Mouse (Mus musculus) megakaryocyte, embryonic 14.5 days (primary cell): Measurements from ENCODE around the gene Aox3.

Experiments used
- FLI1 ChIP-seq: IDR thresholded peaks from 2 replicates; pipeline ENCODE4 v1.6.1; 2012; ENCODE audit warnings: low read length, inconsistent platforms, mixed read lengths
- GATA1 ChIP-seq: IDR thresholded peaks from 3 replicates; pipeline ENCODE4 v1.6.1; 2012; ENCODE audit warnings: mixed read lengths, low read length, inconsistent platforms, borderline replicate concordance

DNA sequence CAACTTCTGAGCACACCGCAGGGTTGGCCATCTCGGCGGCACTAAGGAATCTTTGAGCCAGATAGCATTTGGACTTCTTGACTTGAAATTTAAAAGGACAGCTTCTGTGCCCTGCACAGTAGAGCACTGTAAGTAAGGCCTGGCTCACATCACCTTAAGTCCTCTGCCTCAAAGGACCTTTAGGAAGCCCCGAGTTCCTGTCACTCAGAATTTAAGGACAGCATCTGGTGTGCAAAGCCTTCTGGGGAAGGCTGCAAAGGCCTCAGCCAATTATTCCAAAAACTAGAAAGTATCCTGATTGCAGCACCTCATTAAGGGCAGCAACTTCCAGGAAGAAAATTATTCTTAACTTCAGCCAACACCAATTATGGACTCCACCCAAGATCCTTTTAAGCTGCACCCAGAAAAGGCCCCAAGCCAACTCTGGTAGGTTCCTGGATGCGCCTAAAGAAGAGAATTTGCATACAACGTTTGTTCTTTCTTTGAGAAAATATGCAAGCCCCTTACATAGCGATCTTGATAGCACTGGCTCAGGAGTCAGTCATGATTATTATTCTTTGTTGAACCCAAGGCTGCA lies 103.1 kb downstream of the Aox3 start:
- no peak for TF ChIP-seq GATA1
- no peak for TF ChIP-seq FLI1
